Mouse (Mus musculus) adrenal gland, postnatal 4 days (tissue): ENCODE data around the gene Olah. TPM values are rescaled to one million over a fixed set of nuclear protein-coding genes. Genes with fewer than 3 reads are reported as not detected.

Source experiments
- DNase-seq, 2 experiments: peaks; one replicate each; pipeline ENCODE4 v3.0.0; 2021 to 2022; ENCODE audit warnings: low spot score in 2 of 2, mixed read lengths in 2 of 2
- total RNA-seq, 2 experiments: library from RNA; stranded (reverse); gene quantifications; 2 replicates each; pipeline ENCODE4 v1.2.3; 2021

Olah gene
- total RNA-seq, 2 experiments from 2014 or later, result 0.20 TPM; not detected in 1

DNA sequence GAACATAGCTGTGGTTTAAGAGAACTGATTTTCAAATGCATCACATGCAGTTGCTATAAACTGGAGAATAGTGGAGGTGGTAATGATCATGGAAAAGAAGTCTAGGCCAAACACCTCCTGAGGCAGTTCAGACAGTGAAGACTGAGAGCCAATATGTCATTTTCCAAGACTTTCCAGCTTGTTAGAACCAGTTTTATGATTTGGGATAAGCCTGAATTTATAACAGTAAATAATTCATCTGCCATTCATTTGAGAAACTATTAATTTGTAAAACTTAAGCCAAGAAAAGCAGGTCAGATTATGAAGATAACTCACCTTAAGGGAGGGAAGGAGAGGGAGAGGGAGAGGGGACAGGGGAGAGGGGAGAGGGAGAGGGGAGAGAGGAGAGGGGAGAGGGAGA, 43.9 kb downstream of the Olah start:
- DNase-seq, result no peak

DNA sequence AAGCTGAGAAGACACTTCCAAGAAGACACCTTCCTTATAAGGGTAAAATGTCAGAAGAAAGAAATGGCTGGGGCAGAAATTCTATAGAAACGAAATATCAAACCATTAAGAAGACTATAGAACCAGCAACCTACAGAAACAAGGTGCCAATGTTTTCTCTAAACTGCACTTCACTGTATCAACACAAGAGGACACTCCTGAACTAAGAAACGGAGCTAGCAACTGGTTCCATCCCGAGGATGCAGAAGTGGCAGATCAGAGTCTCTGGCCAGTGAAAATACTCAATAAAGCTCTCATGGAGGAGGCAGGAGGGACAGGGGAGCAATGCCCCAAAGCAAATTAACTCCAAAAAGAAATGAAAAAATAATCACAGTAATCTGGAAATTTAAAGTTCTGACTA, 48.1 kb downstream of the Olah start:
- DNase-seq, result no peak

DNA sequence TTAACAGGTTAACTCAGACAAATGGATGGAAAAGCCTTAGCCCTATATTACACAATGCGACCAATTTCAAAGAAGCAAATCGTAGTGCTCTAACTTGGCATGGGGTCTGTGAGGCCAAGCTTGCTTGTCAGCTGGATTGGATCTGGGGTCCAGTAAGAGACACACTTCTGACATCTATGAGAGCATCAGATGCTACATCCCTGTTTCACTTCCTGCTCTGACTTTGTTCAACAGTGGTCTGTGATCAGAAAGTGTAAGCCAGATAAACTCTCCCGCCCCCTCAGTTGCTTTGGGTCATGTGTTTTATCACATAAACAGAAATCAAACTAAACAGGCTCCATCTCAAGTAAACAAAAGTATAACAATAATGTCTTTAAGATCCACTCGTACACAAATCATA, 48.6 kb downstream of the Olah start:
- DNase-seq, result no peak

DNA sequence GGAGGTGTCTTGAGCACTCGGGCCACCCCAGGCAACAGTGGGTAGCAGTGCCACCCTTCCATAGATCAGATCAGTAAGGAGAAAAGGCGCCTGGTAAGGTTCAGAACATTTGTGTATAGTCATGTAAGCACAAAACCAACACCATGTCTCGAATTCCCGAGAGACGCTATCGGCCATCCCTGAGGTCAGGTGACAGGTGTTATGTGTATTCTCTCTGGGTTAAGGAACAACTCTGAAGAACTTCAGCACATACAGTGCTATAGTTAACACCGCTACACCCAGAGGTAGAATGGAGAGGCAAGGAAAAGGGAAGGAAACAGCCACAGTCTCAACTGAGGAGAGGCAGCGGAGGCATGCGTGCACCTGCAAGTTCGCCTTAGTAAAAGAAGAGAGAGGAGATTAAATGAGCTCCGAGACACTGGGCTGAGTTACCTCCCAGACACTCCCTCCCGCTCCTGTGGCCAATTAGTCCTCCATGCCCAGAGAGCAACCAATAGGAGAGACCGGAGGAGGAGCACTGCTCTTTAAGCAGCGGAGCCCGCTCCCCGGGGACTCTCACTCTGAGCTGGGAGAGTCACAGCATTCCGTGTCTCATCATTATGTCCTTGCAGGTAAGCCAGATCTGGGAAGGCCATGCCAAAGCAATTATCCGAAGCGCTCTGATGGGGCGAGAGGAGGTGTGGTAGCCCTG, 61.3 kb downstream of the Olah start, which contains the start of gene Acbd7:
Acbd7 (plus strand) TSS at position 558 of the 691 bp plus-strand sequence.
- peak; percentile 12 to 32 for DNase-seq

DNA sequence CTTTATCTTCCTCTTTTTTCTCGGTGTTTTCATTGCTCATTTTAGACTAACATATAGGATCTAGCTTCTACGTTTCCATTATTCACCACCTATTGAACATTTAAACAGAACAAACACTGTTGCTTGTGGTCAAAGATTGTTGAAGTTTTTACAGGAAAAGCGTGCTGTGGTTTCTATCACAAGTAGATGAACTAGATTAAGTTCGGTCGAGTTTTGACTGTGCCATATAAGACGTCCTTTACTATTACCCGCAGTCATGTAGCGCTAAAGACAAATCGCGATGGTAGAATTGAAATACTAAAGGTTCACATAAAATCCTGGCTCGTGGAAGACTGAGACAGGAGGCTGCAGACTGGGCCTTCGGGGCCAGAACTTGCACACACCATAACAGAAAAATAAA, 63.2 kb downstream of the Olah start:
- no peak for DNase-seq

DNA sequence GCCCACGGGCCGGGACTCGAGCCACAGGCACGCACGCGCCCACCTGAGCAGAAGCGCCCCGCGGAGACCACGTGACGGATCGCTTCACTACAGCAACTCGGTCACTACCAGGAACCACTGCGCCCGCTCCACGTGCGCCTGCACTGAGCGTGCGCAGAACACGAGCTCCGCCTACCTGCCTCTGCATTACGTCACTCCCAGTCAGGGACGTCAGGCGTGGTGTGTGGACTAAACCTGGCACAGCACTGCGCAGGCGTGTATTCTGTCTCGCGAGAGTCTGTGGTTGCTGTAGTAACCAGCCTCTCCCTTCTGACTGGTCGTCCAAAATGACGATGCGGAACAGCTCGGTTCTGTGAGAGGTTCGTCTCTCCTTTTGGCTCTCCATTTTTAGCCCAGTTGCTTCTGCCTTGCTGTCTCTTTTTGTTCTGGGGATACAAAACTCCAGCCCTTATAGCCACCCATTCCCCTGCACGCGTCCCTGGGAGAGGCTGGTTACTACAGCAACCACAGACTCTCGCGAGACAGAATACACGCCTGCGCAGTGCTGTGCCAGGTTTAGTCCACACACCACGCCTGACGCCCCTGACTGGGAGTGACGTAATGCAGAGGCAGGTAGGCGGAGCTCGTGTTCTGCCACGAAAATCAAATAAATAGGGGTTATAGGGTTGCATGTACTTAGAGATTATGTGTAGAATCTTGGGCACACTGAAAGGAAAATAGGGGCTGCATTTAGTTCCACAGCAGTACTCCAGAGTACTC, 64.3 kb downstream of the Olah start, which contains the start of gene Rpp38:
Rpp38 (minus strand) TSS at position 160 of the 759 bp plus-strand sequence.
- peak; percentile 84 to 92 for DNase-seq

DNA sequence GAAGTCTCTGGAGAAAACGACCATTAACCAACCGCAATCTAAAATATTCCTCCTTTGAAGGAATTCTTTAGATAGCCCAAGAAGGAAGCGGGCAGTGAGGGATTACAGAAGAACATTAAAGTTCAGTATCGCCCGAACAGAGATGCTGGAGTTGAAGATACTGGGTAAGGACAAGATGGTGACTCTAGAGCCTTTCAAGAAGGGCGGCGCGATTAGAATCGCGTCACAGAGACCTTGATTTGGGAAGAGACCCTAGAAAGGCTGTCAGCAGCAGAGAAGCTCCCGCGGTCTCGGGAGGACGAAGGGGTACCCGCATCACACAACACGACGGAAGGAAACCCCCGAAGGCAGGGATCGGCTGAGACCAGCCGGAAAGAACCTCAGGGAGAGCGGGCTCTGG, 65.0 kb downstream of the Olah start:
- DNase-seq, result no peak

DNA sequence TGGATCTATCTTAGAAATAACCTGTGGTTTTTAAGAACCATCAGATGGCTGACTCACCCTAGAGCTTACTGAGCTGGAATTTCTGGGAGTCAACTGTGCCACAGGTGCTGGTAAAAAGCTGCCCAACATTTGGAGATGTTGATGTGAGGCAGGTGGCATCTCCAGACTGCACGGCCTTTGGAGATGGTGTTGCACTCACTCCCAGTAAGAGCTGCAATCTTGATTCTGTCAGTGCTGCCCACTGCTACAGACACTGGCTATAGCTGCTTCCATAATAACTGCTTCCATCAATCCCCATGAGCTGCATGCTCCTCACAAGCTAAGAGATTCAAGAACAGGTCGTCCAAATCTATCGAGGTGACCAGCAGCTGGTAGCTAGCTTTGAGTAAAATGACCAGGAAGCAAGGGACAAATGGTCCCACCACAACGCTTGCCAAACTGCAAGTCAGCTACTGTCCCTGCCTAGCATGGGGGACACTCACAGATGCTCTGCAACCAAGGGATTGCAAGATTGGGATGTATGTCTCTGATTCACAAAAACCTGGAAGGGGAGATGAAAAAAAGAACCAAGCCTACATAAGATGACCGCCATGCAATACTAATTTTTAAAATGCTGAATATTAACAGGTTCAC, 65.8 kb downstream of the Olah start:
- DNase-seq, result no peak

DNA sequence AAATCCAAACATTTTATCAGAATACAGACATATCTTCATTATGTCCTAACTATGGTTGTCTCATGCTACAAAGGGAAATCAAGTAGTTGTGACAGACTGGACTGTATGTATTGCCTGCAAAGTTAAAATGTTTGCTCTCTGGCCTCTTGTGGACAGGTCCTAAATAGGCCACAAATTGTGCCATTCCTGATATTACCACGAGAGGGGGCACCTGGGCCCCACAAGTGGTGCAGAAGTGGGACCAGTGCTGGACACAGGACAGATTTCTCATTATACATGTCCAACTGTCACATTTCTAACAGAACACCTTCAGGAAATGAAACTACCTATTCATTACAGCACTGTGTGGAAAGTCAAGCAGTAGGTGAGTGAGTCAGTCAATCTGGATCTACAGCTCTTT, 69.7 kb downstream of the Olah start:
- DNase-seq, result peak; percentile 14 to 38

DNA sequence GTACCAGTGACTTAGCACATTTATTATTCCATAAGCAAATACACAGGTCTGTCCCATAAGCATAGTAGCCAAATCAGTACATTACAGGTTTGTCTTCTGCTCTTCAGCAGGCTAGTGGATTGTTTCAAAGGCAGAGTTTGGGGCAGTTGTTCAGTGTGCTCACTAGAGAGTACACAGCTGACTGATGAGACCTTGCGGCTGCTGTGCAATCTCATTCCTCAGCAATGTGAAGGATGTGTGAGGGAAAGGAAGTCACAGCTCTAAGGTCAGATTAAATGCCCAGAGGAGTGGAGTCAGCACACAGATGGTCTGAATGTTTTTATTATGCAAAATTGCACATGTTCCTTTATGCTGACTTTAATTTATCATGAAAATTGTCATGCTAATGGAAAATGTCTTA, 70.5 kb downstream of the Olah start:
- DNase-seq, result no peak

DNA sequence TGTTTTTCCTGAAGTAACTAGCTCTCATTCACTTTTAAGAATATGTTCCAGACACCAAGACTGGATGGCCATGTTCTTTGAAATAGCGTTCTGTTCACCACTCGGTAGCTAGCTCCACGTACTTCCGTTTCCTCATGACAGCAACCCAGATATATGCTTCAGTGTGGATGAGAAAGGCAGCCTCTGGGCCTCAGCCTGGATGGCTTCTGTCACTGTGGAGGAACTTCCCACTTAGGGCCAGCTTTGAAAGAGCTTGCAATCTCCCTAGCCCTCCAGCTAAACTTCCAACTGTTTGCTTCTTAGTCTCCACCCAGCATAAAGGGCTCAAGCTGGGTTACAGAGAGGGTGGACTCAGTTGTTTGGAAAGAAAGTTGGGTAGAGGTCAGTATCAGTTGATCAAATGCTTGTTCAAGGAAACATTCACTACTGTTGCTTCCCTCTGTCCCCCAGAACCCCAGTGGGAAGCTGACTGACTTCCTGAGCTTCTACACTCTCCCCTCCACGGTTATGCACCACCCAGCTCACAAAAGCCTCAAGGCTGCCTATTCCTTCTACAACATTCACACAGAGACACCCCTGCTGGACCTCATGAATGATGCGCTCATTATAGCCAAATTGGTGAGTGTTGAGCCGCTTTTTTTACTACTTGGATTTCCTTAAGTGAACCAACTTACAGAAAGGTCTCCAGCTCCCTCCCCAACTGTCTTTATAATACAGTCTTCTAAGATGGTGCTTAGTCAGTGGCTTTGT, 72.5 kb downstream of the Olah start:
- DNase-seq, result no peak

DNA sequence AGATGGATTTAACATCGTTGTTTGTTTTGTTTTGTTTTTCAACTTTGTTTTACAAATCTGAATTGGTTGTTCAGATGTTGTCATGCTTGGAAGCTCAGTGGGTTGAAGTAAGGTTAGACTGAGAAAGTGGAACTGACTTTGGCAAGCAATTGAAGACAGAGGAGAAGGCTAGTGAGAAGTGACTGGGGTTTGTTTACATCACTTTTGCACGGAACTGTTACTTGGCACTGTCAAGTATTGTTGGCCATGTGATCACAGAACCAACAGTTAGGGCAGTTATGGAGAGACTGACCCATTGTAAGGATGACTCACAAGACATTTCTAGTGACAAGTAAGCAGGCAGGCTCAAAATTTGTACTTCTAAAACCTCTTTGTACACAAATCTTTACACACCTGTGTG, 73.9 kb downstream of the Olah start:
- DNase-seq, result no peak

DNA sequence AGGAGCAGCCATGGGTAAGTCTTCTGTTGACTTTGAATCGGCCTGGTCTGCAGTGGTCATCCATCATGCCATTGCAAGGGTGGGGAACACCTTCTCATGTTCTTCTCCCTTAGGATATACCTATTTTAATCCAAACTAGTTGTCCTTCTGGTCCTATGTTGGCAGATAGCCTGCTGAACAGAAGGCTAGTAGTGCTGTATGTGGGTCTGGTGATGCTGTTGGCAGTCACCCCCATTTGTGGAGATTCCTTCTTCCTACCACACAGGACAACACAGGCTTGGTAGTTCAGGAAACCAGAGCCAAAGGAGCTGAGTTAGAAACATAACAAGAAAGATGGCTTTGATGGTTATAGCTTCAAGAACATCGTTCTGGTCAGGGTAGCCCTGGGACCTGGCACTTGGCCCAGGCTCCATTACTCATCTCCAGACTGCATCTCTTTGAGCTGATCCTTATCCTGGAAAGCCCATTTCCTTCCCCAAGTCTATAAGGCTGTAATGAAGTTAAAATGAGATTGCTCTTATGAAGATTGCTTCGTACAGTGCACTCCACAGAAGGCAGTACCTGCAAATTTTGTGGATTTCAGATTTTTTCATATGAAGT, 91.5 kb downstream of the Olah start:
- peak in 1 of 2 experiments; percentile 9 for DNase-seq

DNA sequence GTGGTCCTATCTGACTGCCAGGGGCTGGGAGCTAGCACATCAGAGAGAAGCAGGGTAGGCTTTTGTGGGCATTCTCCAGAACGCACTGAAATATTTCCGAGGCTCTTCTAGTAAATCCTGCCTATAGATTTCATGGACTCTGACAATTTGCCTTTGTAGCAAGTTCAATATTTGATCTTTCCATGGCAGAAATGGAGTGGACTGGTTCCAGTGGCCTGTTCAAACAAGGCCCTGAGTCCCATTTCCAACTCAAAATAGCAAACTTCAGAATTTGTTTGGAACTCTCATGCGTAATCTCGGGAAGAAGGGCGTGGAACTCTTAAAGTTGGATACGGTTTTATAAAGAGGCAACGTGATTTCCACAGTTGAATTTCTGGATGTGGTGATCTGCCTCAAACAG, 101.2 kb downstream of the Olah start:
- DNase-seq, result no peak

DNA sequence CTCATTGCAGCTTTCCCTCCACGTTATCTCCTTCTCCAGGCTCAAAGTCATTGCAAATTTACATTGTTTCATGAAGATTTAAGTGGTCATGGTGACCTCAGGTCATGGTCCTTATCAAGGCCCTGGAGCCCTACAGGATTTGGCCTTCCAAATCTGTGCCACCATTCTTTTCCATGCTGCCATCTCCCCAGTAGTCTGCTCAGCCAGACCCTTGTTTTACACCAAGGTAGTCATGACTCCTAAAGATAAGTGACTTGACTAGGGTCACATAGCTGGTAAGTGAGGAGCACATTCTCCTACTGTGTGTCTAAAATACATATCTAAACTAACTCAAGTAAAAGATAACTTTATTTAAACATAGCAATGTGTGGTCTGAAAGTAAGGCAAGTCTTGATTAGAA, 104.8 kb downstream of the Olah start:
- no peak for DNase-seq

Other genes starting within 250 kb of the Olah start
- 10 to 100 TPM; 66.8 to 72.4 TPM for gene Nmt2, start 113.0 kb downstream of the Olah start, total RNA-seq
- gene Rpp38, start 64.6 kb downstream of the Olah start, total RNA-seq, result 10 to 100 TPM; 10.8 to 10.9 TPM
- not detected for gene Acbd7, start 61.0 kb downstream of the Olah start, total RNA-seq
- gene Meig1, start 25.4 kb upstream of the Olah start, total RNA-seq, result 1 to 10 TPM in 1 of 2 experiments, under 1 TPM in 1; 0.67 to 2.3 TPM
- gene Dclre1c, start 26.9 kb upstream of the Olah start, total RNA-seq, result 10 to 100 TPM in 1 of 2 experiments, 1 to 10 TPM in 1; 8.7 to 12.2 TPM
- 1 to 10 TPM; 2.9 to 3.9 TPM for gene Suv39h2, start 77.8 kb upstream of the Olah start, total RNA-seq
- 1 to 10 TPM; 4.8 to 5.7 TPM for gene Gm45902, start 115.6 kb upstream of the Olah start, total RNA-seq
- 10 to 100 TPM; 59.5 to 61.7 TPM for gene Hspa14, start 115.6 kb upstream of the Olah start, total RNA-seq
- 1 to 10 TPM; 1.8 to 2.1 TPM for gene Cdnf, start 115.8 kb upstream of the Olah start, total RNA-seq
- gene Fam107b, start 173.3 kb upstream of the Olah start, total RNA-seq, result 10 to 100 TPM; 23.6 to 36.7 TPM